Mouse (Mus musculus) kidney, postnatal 36 days (tissue): ENCODE measurements at regions not wholly inside any gene's neighbourhood (a gene's known extent, or its start where the extent isn't known, plus 50 kb on each side); places are given as distances from the start of the nearest gene placed in this dataset.

Source experiments
- DNase-seq, 2 experiments: peaks; one replicate each; pipeline ENCODE4 v3.0.0; 2021 to 2022; ENCODE audit warnings: mixed read lengths in 2 of 2

- peak in 1 of 2 experiments; percentile 28 for DNase-seq
Observed at GRCm38 (mm10) chr14:25383169-25383824, 75.7 kb upstream of the Zmiz1 start.

GRCm38 (mm10) chr14:25385644-25386043 lies 73.3 kb upstream of the Zmiz1 start:
- DNase-seq: peak; percentile 40 to 49

GRCm38 (mm10) chr14:25387780-25388179 lies 71.2 kb upstream of the Zmiz1 start:
- DNase-seq: no peak

GRCm38 (mm10) chr14:25389314-25389713 lies 69.7 kb upstream of the Zmiz1 start:
- DNase-seq: no peak

- no peak for DNase-seq
Observed at GRCm38 (mm10) chr14:25392412-25392811, 66.6 kb upstream of the Zmiz1 start.

- DNase-seq: no peak
Observed at GRCm38 (mm10) chr14:25392940-25393339, 66.0 kb upstream of the Zmiz1 start.

GRCm38 (mm10) chr14:25394931-25395330 lies 64.1 kb upstream of the Zmiz1 start:
- no peak for DNase-seq

- DNase-seq: peak; percentile 67
Observed at GRCm38 (mm10) chr14:25396990-25397531, 61.9 kb upstream of the Zmiz1 start.

- DNase-seq: no peak
Observed at GRCm38 (mm10) chr14:25397751-25398150, 61.2 kb upstream of the Zmiz1 start.

- DNase-seq: no peak
Observed at GRCm38 (mm10) chr14:25398745-25399144, 60.2 kb upstream of the Zmiz1 start.

- no peak for DNase-seq
Observed at GRCm38 (mm10) chr14:25399286-25399685, 59.7 kb upstream of the Zmiz1 start.

- DNase-seq: peak in 1 of 2 experiments; percentile 35
Observed at GRCm38 (mm10) chr14:25401104-25401963, 57.7 kb upstream of the Zmiz1 start.

GRCm38 (mm10) chr14:25402409-25402808 lies 56.6 kb upstream of the Zmiz1 start:
- DNase-seq: no peak

GRCm38 (mm10) chr14:25405191-25405590 lies 53.8 kb upstream of the Zmiz1 start:
- peak; percentile 54 to 57 for DNase-seq

GRCm38 (mm10) chr14:25406059-25406458 lies 52.9 kb upstream of the Zmiz1 start:
- no peak for DNase-seq

- no peak for DNase-seq
Observed at GRCm38 (mm10) chr14:25406613-25407012, 52.4 kb upstream of the Zmiz1 start.

GRCm38 (mm10) chr14:25407111-25407510 lies 51.9 kb upstream of the Zmiz1 start:
- DNase-seq: no peak
